Mouse (Mus musculus) brain, embryonic 14.5 days (tissue): ENCODE measurements at regions not wholly inside any gene's neighbourhood (a gene's known extent, or its start where the extent isn't known, plus 50 kb on each side); places are given as distances from the start of the nearest gene placed in this dataset.

Source experiments
- CTCF ChIP-seq: fragments of 200-500 bp; IDR thresholded peaks from 2 replicates; pipeline ENCODE4 v1.5.1; 2012; ENCODE audit warnings: inconsistent platforms, mild to moderate bottlenecking, moderate library complexity, borderline replicate concordance; ENCODE audit not compliant: insufficient read depth, insufficient read length; ENCODE audit errors: extremely low read depth
- POLR2A ChIP-seq: fragments of 200-500 bp; IDR thresholded peaks from 2 replicates; pipeline ENCODE4 v1.6.1; 2012; ENCODE audit warnings: mild to moderate bottlenecking, inconsistent platforms, borderline replicate concordance; ENCODE audit not compliant: poor library complexity, insufficient read depth, insufficient read length, severe bottlenecking; ENCODE audit errors: extremely low read depth

DNA sequence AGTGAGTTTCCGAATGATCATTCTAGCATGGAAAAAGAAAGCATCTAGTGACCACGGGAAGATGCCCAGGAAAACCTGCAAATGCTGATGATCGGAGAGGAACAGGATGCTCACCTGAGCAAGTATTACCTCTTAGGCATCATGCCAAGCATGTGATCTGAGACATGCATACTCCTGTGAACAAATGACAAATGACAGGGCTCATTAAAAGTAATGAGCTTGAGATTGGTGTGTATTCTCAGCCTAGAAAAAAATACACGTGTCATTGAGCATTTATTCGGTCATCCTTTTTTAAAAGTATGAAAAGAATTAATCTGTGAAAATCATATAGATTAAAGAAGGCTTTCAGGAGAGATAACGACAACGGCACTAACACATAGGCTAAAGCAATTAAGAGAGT lies 156.4 kb upstream of the Cpne8 start:
- TF ChIP-seq CTCF, result no peak
- TF ChIP-seq POLR2A, result no peak
